In genomic region chr19:12813883-12814282, GRCm38 (mm10) we compare ENCODE assay signal across 27 mouse cellular contexts. TPM values are rescaled to one million over a fixed set of nuclear protein-coding genes. Genes with fewer than 3 reads are reported as not detected.
DNase-seq lines count a peak whose midpoint lies in the region; TF ChIP-seq lines count a peak whose summit lies in the region.
"Had no signal": no experiment of that assay in that cellular context is flagged by ENCODE, and none has a peak within 500 bp of the region (broad histone marks: within the 10 kb centered on the region; RNA-seq: fewer than 3 reads in every experiment).

No protein-coding gene starts in this region.

- H3K4me2 ChIP-seq in CH12.LX (ENCODE audit: insufficient read depth, low read depth, poor library complexity, severe bottlenecking): no peak overlapping the region

- H3K9me3 ChIP-seq in CH12.LX (replicated peaks; ENCODE audit: low read length): no peaks in the 10 kb centered on the region
- no peaks in the 10 kb centered on the region for H3K9me3 ChIP-seq in MEL (replicated peaks; ENCODE audit: insufficient read depth, low read length)
- no peaks in the 10 kb centered on the region for H3K9me3 ChIP-seq in limb, embryonic 10.5 days (replicated peaks)
- H3K9me3 ChIP-seq: G1E had no signal

- TF ChIP-seq CTCF in CH12.LX (conservative IDR thresholded peaks at IDR 0.05 in 1 of 2, IDR thresholded peaks at IDR 0.05 in 1 of 2; ENCODE audit: low read depth in 2 of 2, low read length in 2 of 2) (no peak), MEL (IDR thresholded peaks at IDR 0.05 in 2 of 3, conservative IDR thresholded peaks at IDR 0.05 in 1 of 3; ENCODE audit: control insufficient read depth in 1 of 3, insufficient read depth in 1 of 3, low read depth in 2 of 3, low read length in 3 of 3, poor library complexity in 1 of 3, severe bottlenecking in 1 of 3) (no peak)
- TF ChIP-seq CTCF in bone marrow macrophage, adult 2 months (IDR thresholded peaks at IDR 0.05; ENCODE audit: low read depth, low read length): no peak

- WGBS in limb, embryonic 10.5 days: 80% methylated on average over 1 of the region's 1 CpGs

- H3K36me3 ChIP-seq in CH12.LX (replicated peaks in 1 of 2; ENCODE audit: control insufficient read depth in 1 of 2, insufficient read depth in 1 of 2, low read length in 1 of 2): peaks cover 7 to 51% of the 10 kb centered on the region in 2 experiments
- peaks cover 0 to 6% of the 10 kb centered on the region in 2 experiments; a peak in 2 of 4 replicates for H3K36me3 ChIP-seq in MEL (ENCODE audit: control insufficient read depth in 1 of 2, insufficient read depth in 2 of 2, low read length in 2 of 2)
- H3K36me3 ChIP-seq in limb, embryonic 10.5 days: no peaks in the 10 kb centered on the region
- H3K36me3 ChIP-seq: G1E had no signal

- DNase-seq in CH12.LX (ENCODE audit: extremely low read depth): no peak
- DNase-seq in MEL (ENCODE audit: low read depth, low spot score): no peak
- DNase-seq in gastrocnemius, postnatal 14 days: no peak
- DNase-seq in limb, embryonic 10.5 days (ENCODE audit: low spot score): no peak
- DNase-seq in urinary bladder, adult 18-20 months (ENCODE audit: low spot score in 2 of 2): no peak
- DNase-seq: adrenal gland, adult 2 months; adrenal gland, adult 8-10 months; adrenal gland, postnatal 10 days; adrenal gland, postnatal 14 days; adrenal gland, postnatal 25 days; adrenal gland, postnatal 36 days; B cell, adult 2 months; cerebellum, adult 11 months; cerebellum, adult 11-12 months; cerebellum, adult 18-20 months; cerebellum, adult 2 months; cerebellum, adult 8-10 months; cerebellum, adult 9-10 months had no signal

- intact Hi-C loops in gastrocnemius, postnatal 14 days (cut with DNase I; ENCODE audit: low total_unique reads): no loop called here

- dilution Hi-C loops in CH12.LX (cut with MboI; ENCODE audit: extremely low pct_ligation_motif_present, extremely low pct_unique_long_range_greater_than_20kb, low sequenced_read_pairs): no loop called here

- H3K27ac ChIP-seq in CH12.LX (ENCODE audit: insufficient read depth, low read depth): no peak overlapping the region
- H3K27ac ChIP-seq in MEL (ENCODE audit: control insufficient read depth, low read depth, low read length): no peak overlapping the region
- H3K27ac ChIP-seq in bone marrow macrophage, adult 2 months (ENCODE audit: insufficient read depth, low read depth, low read length): 0 out of 2 replicates have a peak overlapping the region, but pooled peaks have one; percentile 30
- no peak overlapping the region for H3K27ac ChIP-seq in limb, embryonic 10.5 days

- TF ChIP-seq RAD21 in CH12.LX (IDR thresholded peaks at IDR 0.05; ENCODE audit: low read depth, low read length) (no peak), MEL (IDR thresholded peaks at IDR 0.05; ENCODE audit: low read depth, low read length) (no peak)

- in situ Hi-C loops in CH12.LX (cut with MboI; ENCODE audit: low pct_ligation_motif_present, low pct_unique_long_range_greater_than_20kb, low sequenced_read_pairs): no loop called here

- H3K4me3 ChIP-seq in CH12.LX (replicated peaks in 1 of 3; ENCODE audit: low read depth in 2 of 3, low read length in 2 of 3, poor library complexity in 1 of 3): no peak overlapping the region
- no peak overlapping the region for H3K4me3 ChIP-seq in MEL (ENCODE audit: control insufficient read depth in 1 of 2, insufficient read depth in 1 of 2, low read depth in 2 of 2, low read length in 2 of 2)
- H3K4me3 ChIP-seq in bone marrow macrophage, adult 2 months (ENCODE audit: insufficient read depth, low read length): no peak overlapping the region
- H3K4me3 ChIP-seq in limb, embryonic 10.5 days: no peak overlapping the region

- H3K9ac ChIP-seq in CH12.LX (ENCODE audit: insufficient read depth, low read depth): no peak overlapping the region
- no peak overlapping the region for H3K9ac ChIP-seq in MEL (ENCODE audit: control insufficient read depth, low read depth, low read length, poor library complexity, severe bottlenecking)

- no peak for TF ChIP-seq POLR2A in CH12.LX (IDR thresholded peaks at IDR 0.05; ENCODE audit: low read depth, low read length)
- TF ChIP-seq POLR2A in MEL (IDR thresholded peaks at IDR 0.05; ENCODE audit: control insufficient read depth in 1 of 2, insufficient read depth in 1 of 2, low read depth in 1 of 2, low read length in 2 of 2, poor library complexity in 1 of 2): no peak
- TF ChIP-seq POLR2A in bone marrow macrophage, adult 2 months (IDR thresholded peaks at IDR 0.05; ENCODE audit: borderline replicate concordance, low read depth, low read length): no peak

- H3K27me3 ChIP-seq in CH12.LX (replicated peaks): no peaks in the 10 kb centered on the region
- H3K27me3 ChIP-seq in MEL (ENCODE audit: control insufficient read depth in 1 of 2, insufficient read depth in 2 of 2, low read length in 2 of 2): no peaks in the 10 kb centered on the region
- H3K27me3 ChIP-seq in limb, embryonic 10.5 days (ENCODE audit: low read depth, poor library complexity, severe bottlenecking): no peaks in the 10 kb centered on the region

- H3K4me1 ChIP-seq in CH12.LX (ENCODE audit: control insufficient read depth in 1 of 2, insufficient read depth in 2 of 2): peaks cover 0 to 34% of the 10 kb centered on the region in 2 experiments; a peak in 2 of 4 replicates
- peaks cover 8 to 19% of the 10 kb centered on the region in 2 experiments for H3K4me1 ChIP-seq in MEL (ENCODE audit: control insufficient read depth in 1 of 2, insufficient read depth in 2 of 2, low read length in 2 of 2)
- peaks cover 25% of the 10 kb centered on the region for H3K4me1 ChIP-seq in bone marrow macrophage, adult 2 months (ENCODE audit: control insufficient read depth, insufficient read depth, low read length)
- no peaks in the 10 kb centered on the region for H3K4me1 ChIP-seq in limb, embryonic 10.5 days

- no peak for TF ChIP-seq EP300 in CH12.LX (IDR thresholded peaks at IDR 0.05; ENCODE audit: low read length)
- TF ChIP-seq EP300 in MEL (IDR thresholded peaks at IDR 0.05; ENCODE audit: low read depth in 1 of 2, low read length in 2 of 2): no peak

- H3K79me2 ChIP-seq in CH12.LX (replicated peaks; ENCODE audit: control insufficient read depth, extremely low read depth, insufficient read depth, poor library complexity, severe bottlenecking) (no peaks in the 10 kb centered on the region), MEL (ENCODE audit: control insufficient read depth, insufficient read depth, low read length, poor library complexity) (no peaks in the 10 kb centered on the region)

RNA-seq across cellular contexts. Expression of gene Lpxn, which starts 17.9 kb away (rescaled TPM):
- total RNA-seq in CH12.LX (2012; rRNA removed) (39.2 and 43.0 TPM in 2 replicates), CH12.LX (2014; rRNA removed) (140 and 149 TPM in 2 replicates), MEL (2012; rRNA removed) (9.9 and 12.9 TPM in 2 replicates)
- polyA plus RNA-seq in CH12.LX (2012; ENCODE audit: insufficient read length, low read depth) (61.6 and 66.4 TPM in 2 replicates), MEL (2012; ENCODE audit: insufficient read depth in 1 of 2, insufficient read length in 2 of 2, low read depth in 1 of 2, low replicate concordance in 2 of 2, missing spikeins in 1 of 2) (10 to 100 TPM in 1 of 2 experiments, not detected in 1; 12.3 TPM)
- 150 TPM in 2 replicates for polyA plus RNA-seq in bone marrow macrophage, adult 2 months (2012; ENCODE audit: insufficient read depth, insufficient read length, missing spikeins)
- under 1 TPM; 0.49 to 0.68 TPM for total RNA-seq in gastrocnemius, postnatal 14 days (2021)
- 0.68 and 0.78 TPM in 2 replicates for polyA plus RNA-seq in limb, embryonic 10.5 days (2016; fragmentation: Nextera tagmentation; extraction: Ambion mirVana)

RNA-seq across cellular contexts. Expression of gene Zfp91, which starts 18.0 kb away (rescaled TPM):
- 19.3 and 25.5 TPM in 2 replicates for total RNA-seq in CH12.LX (2012; rRNA removed)
- 44.8 and 49.2 TPM in 2 replicates for total RNA-seq in CH12.LX (2014; rRNA removed)
- polyA plus RNA-seq in CH12.LX (2012; ENCODE audit: insufficient read length, low read depth): 44.7 and 46.4 TPM in 2 replicates
- 31.6 and 32.3 TPM in 2 replicates for total RNA-seq in MEL (2012; rRNA removed)
- polyA plus RNA-seq in MEL (2012; ENCODE audit: insufficient read depth in 1 of 2, insufficient read length in 2 of 2, low read depth in 1 of 2, low replicate concordance in 2 of 2, missing spikeins in 1 of 2): 100 to 1,000 TPM in 1 of 2 experiments, 10 to 100 TPM in 1; 51.7 to 148 TPM
- polyA plus RNA-seq in bone marrow macrophage, adult 2 months (2012; ENCODE audit: insufficient read depth, insufficient read length, missing spikeins): 66.9 and 74.5 TPM in 2 replicates
- 10 to 100 TPM; 61.0 to 64.6 TPM for total RNA-seq in gastrocnemius, postnatal 14 days (2021)
- polyA plus RNA-seq in limb, embryonic 10.5 days (2016; fragmentation: Nextera tagmentation; extraction: Ambion mirVana): 11.0 and 13.5 TPM in 2 replicates

RNA-seq across cellular contexts. Expression of gene Gm5244, which starts 32.6 kb away (rescaled TPM):
- total RNA-seq in CH12.LX (2012; rRNA removed) (not detected in 2 replicates), CH12.LX (2014; rRNA removed) (not detected in 2 replicates), MEL (2012; rRNA removed) (not detected in 2 replicates)
- polyA plus RNA-seq in CH12.LX (2012; ENCODE audit: insufficient read length, low read depth) (not detected in 2 replicates), MEL (2012; ENCODE audit: insufficient read depth in 1 of 2, insufficient read length in 2 of 2, low read depth in 1 of 2, low replicate concordance in 2 of 2, missing spikeins in 1 of 2) (under 1 TPM in 1 of 2 experiments, not detected in 1; 0.13 TPM)
- polyA plus RNA-seq in bone marrow macrophage, adult 2 months (2012; ENCODE audit: insufficient read depth, insufficient read length, missing spikeins): not detected in 2 replicates
- not detected for total RNA-seq in gastrocnemius, postnatal 14 days (2021)
- not detected in 2 replicates for polyA plus RNA-seq in limb, embryonic 10.5 days (2016; fragmentation: Nextera tagmentation; extraction: Ambion mirVana)
- total RNA-seq: adrenal gland, adult 18-20 months; adrenal gland, adult 2 months; adrenal gland, adult 8-10 months; adrenal gland, postnatal 10 days; adrenal gland, postnatal 14 days; adrenal gland, postnatal 25 days; adrenal gland, postnatal 36 days; adrenal gland, postnatal 4 days; ES-E14; G1E had no signal
- polyA plus RNA-seq: activated CD4-positive, CD25-positive, alpha-beta regulatory T cell, adult 4 months; adrenal gland, adult 2 months; brain, embryonic 14.5 days; C2C12; cerebellum, adult 2 months; G1E; Patski had no signal

RNA-seq across cellular contexts. Expression of gene Olfr1444, which starts 43.2 kb away (rescaled TPM):
- total RNA-seq in CH12.LX (2012; rRNA removed): not detected in 2 replicates
- not detected in 2 replicates for total RNA-seq in CH12.LX (2014; rRNA removed)
- not detected in 2 replicates for polyA plus RNA-seq in CH12.LX (2012; ENCODE audit: insufficient read length, low read depth)
- total RNA-seq in MEL (2012; rRNA removed): not detected in 2 replicates
- polyA plus RNA-seq in MEL (2012; ENCODE audit: insufficient read depth in 1 of 2, insufficient read length in 2 of 2, low read depth in 1 of 2, low replicate concordance in 2 of 2, missing spikeins in 1 of 2): under 1 TPM in 1 of 2 experiments, not detected in 1; 0.04 TPM
- 0.72 TPM in 1 of 2 replicates, not detected in the other for polyA plus RNA-seq in bone marrow macrophage, adult 2 months (2012; ENCODE audit: insufficient read depth, insufficient read length, missing spikeins)
- total RNA-seq in gastrocnemius, postnatal 14 days (2021): not detected
- not detected in 2 replicates for polyA plus RNA-seq in limb, embryonic 10.5 days (2016; fragmentation: Nextera tagmentation; extraction: Ambion mirVana)
- total RNA-seq: adrenal gland, adult 18-20 months; adrenal gland, adult 2 months; adrenal gland, adult 8-10 months; adrenal gland, postnatal 10 days; adrenal gland, postnatal 14 days; adrenal gland, postnatal 25 days; adrenal gland, postnatal 36 days; adrenal gland, postnatal 4 days; ES-E14 had no signal
- polyA plus RNA-seq: adrenal gland, adult 2 months; brain, embryonic 14.5 days; C2C12; cerebellum, adult 2 months; G1E; Patski had no signal

RNA-seq across cellular contexts. Expression of gene Cntf, which starts 48.5 kb away (rescaled TPM):
- 1.6 and 1.7 TPM in 2 replicates for total RNA-seq in CH12.LX (2012; rRNA removed)
- 2.2 and 2.4 TPM in 2 replicates for total RNA-seq in CH12.LX (2014; rRNA removed)
- 2.4 and 3.6 TPM in 2 replicates for polyA plus RNA-seq in CH12.LX (2012; ENCODE audit: insufficient read length, low read depth)
- total RNA-seq in MEL (2012; rRNA removed): 2.5 and 3.2 TPM in 2 replicates
- polyA plus RNA-seq in MEL (2012; ENCODE audit: insufficient read depth in 1 of 2, insufficient read length in 2 of 2, low read depth in 1 of 2, low replicate concordance in 2 of 2, missing spikeins in 1 of 2): 1 to 10 TPM in 1 of 2 experiments, not detected in 1; 8.2 TPM
- 1.3 and 2.0 TPM in 2 replicates for polyA plus RNA-seq in bone marrow macrophage, adult 2 months (2012; ENCODE audit: insufficient read depth, insufficient read length, missing spikeins)
- 1 to 10 TPM; 2.3 to 4.3 TPM for total RNA-seq in gastrocnemius, postnatal 14 days (2021)
- polyA plus RNA-seq in limb, embryonic 10.5 days (2016; fragmentation: Nextera tagmentation; extraction: Ambion mirVana): 1.8 and 2.2 TPM in 2 replicates
- polyA plus RNA-seq: adrenal gland, adult 2 months had no signal

Comparison
In these comparisons a context has a peak if more than half of its experiments do, and no peak if none do; other contexts are left out.
1. Of the 35 proteins assayed by ChIP-seq in both MEL and CH12.LX: peak only in MEL: none; only in CH12.LX: none; in both: MAFK; in neither: 34.